Mouse (Mus musculus) mature B cell (primary cell): ENCODE data around the gene Phlda2.
"Not testable (repeated sequence)": the region's sequence is repeated elsewhere in the genome, so short reads cannot be mapped to it uniquely, and the experiment has no call there.

Source experiments
- in situ Hi-C: fragments of 300-500 bp; cut with MboI; formaldehyde crosslinking; loops from 2 replicates; pipeline ENCODE4 v1.14.3; 2019

Gene Phlda2

GRCm38 (mm10) chr7:143502418-143503200 is at the start of gene Phlda2:
Phlda2 (minus strand) TSS chr7:143503150.
- in situ Hi-C loops, result no loop called here

GRCm38 (mm10) chr7:143549588-143550220 is 46.8 kb upstream of the Phlda2 start:
- in situ Hi-C loops, result no loop called here

GRCm38 (mm10) chr7:143548976-143549457 is 46.1 kb upstream of the Phlda2 start, which contains the start of gene Nap1l4:
Nap1l4 (minus strand) TSS chr7:143549106.
- in situ Hi-C loops, result no loop called here

GRCm38 (mm10) chr7:143548231-143548961 is 45.4 kb upstream of the Phlda2 start:
- in situ Hi-C loops, result no loop called here

GRCm38 (mm10) chr7:143546554-143546953 is 43.6 kb upstream of the Phlda2 start:
- in situ Hi-C loops, result no loop called here

- in situ Hi-C loops, result no loop called here
Measured at GRCm38 (mm10) chr7:143544368-143544767, 41.4 kb upstream of the Phlda2 start.

- in situ Hi-C loops, result no loop called here
Measured at GRCm38 (mm10) chr7:143538671-143539070, 35.7 kb upstream of the Phlda2 start.

- in situ Hi-C loops, result not testable (repeated sequence)
Measured at GRCm38 (mm10) chr7:143538229-143538628, 35.3 kb upstream of the Phlda2 start.

- in situ Hi-C loops, result no loop called here
Measured at GRCm38 (mm10) chr7:143536251-143536650, 33.3 kb upstream of the Phlda2 start.

- in situ Hi-C loops, result no loop called here
Measured at GRCm38 (mm10) chr7:143533284-143533683, 30.3 kb upstream of the Phlda2 start.

GRCm38 (mm10) chr7:143532410-143532809 is 29.5 kb upstream of the Phlda2 start:
- in situ Hi-C loops, result no loop called here

GRCm38 (mm10) chr7:143519333-143519732 is 16.4 kb upstream of the Phlda2 start:
- in situ Hi-C loops, result no loop called here

- in situ Hi-C loops, result no loop called here
Measured at GRCm38 (mm10) chr7:143514416-143514768, 11.4 kb upstream of the Phlda2 start.

- in situ Hi-C loops, result no loop called here
Measured at GRCm38 (mm10) chr7:143513763-143514415, 10.9 kb upstream of the Phlda2 start.

GRCm38 (mm10) chr7:143511335-143511712 is 8.4 kb upstream of the Phlda2 start:
- in situ Hi-C loops, result no loop called here

- in situ Hi-C loops, result no loop called here
Measured at GRCm38 (mm10) chr7:143510593-143511334, 7.8 kb upstream of the Phlda2 start.

- in situ Hi-C loops, result no loop called here
Measured at GRCm38 (mm10) chr7:143509566-143509965, 6.6 kb upstream of the Phlda2 start.

- in situ Hi-C loops, result no loop called here
Measured at GRCm38 (mm10) chr7:143506675-143507074, 3.7 kb upstream of the Phlda2 start.

GRCm38 (mm10) chr7:143506271-143506670 is 3.3 kb upstream of the Phlda2 start:
- in situ Hi-C loops, result no loop called here

GRCm38 (mm10) chr7:143505823-143506222 is 2.9 kb upstream of the Phlda2 start:
- in situ Hi-C loops, result no loop called here

- in situ Hi-C loops, result no loop called here
Measured at GRCm38 (mm10) chr7:143505411-143505810, 2.5 kb upstream of the Phlda2 start.
